Mouse (Mus musculus): ENCODE measurements at regions not wholly inside any gene's neighbourhood (a gene's known extent, or its start where the extent isn't known, plus 50 kb on each side); places are given as distances from the start of the nearest gene placed in this dataset.

- DNase-seq: no peak
Measured at GRCm38 (mm10) chr10:111789264-111789663, 183.2 kb upstream of the Krr1 start.

GRCm38 (mm10) chr10:111790911-111791310, 181.6 kb upstream of the Krr1 start:
- no peak for DNase-seq

DNA sequence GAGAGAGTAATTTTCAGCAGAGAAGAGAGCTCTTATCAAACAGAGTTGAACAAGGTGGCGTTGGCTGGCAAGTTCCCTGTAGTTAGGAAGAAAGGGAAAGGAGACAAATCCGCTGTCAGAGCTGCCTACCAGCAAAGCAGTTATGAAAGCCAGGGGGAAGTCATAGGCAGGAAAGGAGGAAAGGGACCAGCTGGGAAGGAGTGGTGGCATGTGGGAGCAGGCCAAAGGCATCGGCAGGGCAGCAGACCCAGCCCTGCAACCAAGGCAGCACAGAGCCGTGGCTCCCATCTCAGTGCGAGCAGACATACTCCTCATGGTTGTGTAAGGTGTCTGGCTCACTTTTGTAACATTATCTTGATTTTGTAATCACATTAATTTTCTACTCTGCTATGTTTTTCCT, 177.4 kb upstream of the Krr1 start:
- no peak for DNase-seq

GRCm38 (mm10) chr10:111795756-111796155, 176.7 kb upstream of the Krr1 start:
- no peak for DNase-seq

- DNase-seq: no peak
Measured at GRCm38 (mm10) chr10:111798851-111799281, 173.6 kb upstream of the Krr1 start.

DNA sequence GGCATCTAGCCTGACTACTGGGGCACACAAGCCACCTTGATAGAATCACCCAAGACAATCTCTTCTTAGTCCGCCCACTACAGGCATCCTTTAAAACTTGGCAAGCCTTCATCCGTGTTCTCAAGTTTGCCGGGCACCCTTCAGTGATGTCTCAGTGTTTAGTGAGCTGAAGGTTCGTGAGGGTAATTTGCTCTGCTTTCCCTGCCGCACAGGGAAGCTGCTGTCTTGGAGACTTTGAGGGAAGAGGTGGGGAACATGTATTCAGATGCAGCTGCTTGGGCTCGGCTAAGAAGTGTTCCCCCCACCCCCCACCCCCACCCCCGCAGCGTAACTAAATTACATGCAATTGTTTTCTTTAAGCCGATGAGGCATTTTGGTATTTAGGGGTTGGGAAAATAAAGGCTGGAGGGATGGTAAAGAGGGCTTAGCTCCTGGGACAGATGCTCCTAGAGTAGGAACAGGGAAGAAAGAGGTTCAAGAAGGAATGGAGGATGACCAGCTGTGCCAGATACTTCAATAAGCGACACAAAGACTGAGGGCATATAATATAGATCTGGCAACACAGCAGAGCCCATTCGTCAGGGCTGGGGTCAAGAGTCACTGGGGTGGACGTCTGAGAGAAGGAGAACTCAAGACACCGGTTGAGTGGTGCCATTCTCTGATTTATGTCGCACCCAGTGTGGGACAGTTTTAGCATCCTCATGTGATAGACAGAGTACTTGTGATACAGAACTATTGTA, 172.4 kb upstream of the Krr1 start:
- no peak for DNase-seq

DNA sequence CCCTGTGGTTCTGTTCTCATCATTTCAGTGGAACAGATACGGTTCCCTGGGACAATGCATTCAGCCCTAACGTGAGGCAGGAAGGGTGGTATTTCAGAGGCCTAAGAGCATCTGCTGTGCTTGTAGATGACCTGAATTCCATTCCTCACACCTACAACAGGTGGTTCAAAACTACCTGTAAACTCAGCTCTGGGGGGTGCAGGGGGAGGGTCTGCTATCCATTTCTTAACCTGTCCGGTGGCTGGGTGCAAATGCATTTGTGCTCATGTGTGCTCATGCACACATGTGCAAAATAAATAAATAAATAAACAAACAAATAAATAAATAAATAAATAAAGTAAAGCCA, 171.9 kb upstream of the Krr1 start:
- no peak for DNase-seq

GRCm38 (mm10) chr10:111801021-111801793, 171.3 kb upstream of the Krr1 start:
- no peak for DNase-seq

DNA sequence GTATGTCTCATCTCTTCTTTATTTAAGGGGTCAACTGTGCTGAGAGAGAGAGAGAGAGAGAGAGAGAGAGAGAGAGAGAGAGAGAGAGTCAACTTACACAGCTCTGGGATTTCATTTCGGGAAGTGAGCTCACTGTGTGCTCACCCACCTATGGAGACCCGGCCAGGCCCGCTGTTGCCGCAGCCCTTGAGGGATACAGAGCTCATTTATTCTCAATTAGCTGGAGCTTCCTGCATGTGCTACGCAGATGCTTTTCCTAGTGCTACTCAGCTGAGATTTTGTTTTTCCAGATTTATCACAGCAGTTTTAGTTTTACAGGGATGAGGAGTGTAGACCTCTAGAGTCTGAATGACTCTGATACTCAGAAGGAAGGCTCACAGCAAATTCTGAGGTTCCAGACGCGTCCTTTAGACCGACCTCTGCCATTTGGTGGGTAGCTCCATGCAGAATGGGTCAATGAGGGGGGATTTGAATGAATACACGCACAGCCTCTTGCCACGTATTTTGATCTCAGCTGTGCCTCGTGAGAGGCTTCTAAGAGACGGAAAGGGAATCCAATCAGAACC, 170.6 kb upstream of the Krr1 start:
- no peak for DNase-seq

GRCm38 (mm10) chr10:111806333-111806732, 166.1 kb upstream of the Krr1 start:
- DNase-seq: no peak

DNA sequence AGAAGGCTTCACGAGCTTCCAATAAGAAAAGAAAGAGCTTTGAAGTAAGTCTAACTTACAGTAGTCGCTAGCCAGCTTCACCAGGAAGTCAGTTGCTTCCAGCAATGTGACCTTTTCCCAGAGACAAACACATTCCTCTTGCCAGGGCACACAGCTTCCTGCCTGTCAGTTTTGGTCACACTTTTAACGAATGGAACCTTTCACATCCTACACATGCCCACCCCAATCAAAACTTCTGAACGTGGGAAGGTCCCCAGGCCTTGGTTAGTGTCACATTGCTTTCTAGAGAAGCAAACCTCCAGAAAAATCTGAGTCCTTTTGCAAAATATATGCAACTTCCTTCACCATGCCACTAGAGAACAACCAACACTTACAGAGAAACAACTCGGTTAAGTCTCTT, 165.5 kb upstream of the Krr1 start:
- DNase-seq: no peak

GRCm38 (mm10) chr10:111813736-111814135, 158.7 kb upstream of the Krr1 start:
- DNase-seq: no peak

- no peak for DNase-seq
Measured at GRCm38 (mm10) chr10:111814648-111815047, 157.8 kb upstream of the Krr1 start.

- DNase-seq: no peak
Measured at GRCm38 (mm10) chr10:111815160-111815559, 157.3 kb upstream of the Krr1 start.

GRCm38 (mm10) chr10:111815821-111816599, 156.5 kb upstream of the Krr1 start:
- no peak for DNase-seq

DNA sequence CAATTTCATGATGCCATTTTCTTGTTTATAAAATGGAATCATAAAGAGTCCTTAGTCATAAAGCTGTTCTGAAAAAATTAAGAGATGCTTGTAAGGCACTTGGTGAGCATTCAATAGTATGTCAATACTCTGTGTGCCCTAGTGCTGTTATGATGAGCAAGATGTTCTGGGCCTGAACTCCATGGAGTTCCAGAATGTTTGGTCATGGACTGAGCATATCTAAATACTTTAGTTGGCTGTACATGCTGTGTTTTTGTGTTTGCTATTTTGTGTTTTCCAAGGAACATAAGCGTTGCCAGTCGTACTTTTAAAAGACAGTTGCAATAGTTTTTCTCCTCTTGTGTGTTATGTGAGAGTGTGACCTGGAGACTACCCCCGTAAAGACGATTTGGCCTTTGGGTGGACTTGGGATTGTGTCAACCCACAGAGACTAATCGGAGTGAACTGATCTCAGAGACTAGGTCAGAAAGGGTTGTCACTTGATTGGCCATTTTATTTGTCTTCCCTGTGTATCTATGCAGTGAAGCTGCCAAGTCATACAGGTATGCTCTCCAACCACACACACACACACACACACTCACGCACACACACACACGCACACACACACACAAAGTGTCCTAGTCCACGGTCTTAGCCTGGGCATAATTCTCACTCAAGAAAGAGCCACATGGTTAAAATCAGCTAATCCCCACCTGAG, 152.6 kb upstream of the Krr1 start:
- DNase-seq: no peak

DNA sequence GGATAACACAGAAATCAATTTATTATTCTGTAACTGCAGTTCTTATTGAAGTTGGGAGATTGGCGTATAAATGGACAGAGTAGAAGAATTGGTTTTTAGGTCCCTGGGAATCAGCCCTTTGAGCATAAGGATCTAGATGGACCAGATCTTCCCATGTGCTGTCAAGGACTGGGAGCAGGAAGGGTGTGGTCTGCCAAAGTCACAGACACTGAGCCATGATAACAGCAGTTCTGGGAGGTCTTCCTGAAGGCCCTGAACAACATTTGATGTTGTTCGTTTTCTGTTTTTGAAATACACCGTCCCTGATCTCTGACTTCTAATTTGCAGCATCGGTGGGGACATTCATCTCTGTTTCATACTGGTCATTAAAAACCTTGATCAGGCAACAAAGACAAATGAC, 147.6 kb upstream of the Krr1 start:
- DNase-seq: no peak

- no peak for DNase-seq
Measured at GRCm38 (mm10) chr10:111826033-111826754, 146.3 kb upstream of the Krr1 start.

DNA sequence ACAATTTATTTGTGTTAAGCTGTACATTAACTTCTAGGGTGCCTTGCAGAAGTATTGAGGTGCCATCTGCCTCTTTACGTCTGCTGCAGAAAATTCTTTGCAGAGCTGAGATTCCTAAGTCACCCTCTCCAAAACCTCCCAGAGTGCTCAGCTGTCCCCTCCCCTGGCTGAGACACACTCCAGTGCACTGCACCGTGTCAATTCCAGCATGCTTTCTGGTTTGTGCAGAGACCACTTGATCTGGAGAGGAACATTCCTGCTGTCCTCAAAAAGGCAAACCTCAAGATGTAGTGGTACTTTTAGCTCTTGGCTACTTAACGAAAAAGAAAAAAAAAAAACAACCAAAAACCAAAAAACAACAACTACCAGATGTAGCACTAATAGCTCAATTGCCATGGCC, 145.2 kb upstream of the Krr1 start:
- DNase-seq: no peak

DNA sequence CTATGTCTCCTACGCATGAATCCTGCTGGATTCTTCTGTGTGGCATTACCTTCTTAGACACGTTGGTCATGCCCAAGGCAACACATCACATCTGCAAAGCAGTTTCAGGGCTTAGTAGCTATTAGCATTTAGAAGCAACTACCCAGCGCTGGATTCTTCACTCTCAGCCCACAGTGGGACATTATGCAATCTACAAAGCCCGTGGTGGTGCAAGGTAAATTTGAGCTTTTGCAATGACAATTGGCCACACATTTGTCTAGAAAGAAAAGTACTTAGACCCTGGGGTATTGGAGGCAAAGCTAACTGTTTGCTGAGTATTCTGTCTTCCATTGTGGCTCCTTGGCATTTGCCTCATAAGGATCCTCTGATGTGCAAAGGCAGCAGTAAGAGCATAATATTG, 144.5 kb upstream of the Krr1 start:
- DNase-seq: no peak

DNA sequence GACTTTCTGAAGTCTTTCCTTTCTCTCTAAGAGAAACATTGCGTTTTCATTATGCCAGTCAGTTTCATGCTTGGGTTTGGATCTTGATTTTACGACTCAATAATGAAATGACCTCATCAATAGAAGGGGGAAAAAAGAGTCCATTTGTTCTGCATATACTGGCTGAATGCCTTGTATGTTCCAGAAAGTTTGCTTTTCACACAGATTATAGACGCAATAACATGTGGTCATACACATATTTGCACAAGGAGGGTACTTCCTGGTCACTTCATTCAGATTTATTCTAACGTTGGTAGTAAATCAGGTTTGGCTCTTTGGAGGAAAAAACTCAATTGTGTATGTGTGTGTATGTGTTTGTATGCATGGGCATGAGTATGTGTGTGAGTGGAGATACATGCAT, 143.9 kb upstream of the Krr1 start:
- no peak for DNase-seq

GRCm38 (mm10) chr10:111829291-111829690, 143.2 kb upstream of the Krr1 start:
- no peak for DNase-seq
